Mouse (Mus musculus): ENCODE data around the gene Porcn. TPM values are rescaled to one million over a fixed set of nuclear protein-coding genes. Genes with fewer than 3 reads are reported as not detected.

The Porcn gene
- polyA plus RNA-seq, 1 experiment from 2014 or later = 9.2 TPM

GRCm38 (mm10) chrX:8167716-8168647, 38.3 kb downstream of the Porcn start:
- H3K9me3 ChIP-seq (ENCODE audit: control insufficient read depth, low read length) = no peaks in the 10 kb centered on the region
- H3K4me3 ChIP-seq (ENCODE audit: low read depth, low read length) = no peak overlapping the region
- ATAC-seq (replicated peaks; ENCODE audit: low FRiP score, low TSS enrichment, low read depth) (no peak), DNase-seq (ENCODE audit: low spot score) (no peak)
- no peaks in the 10 kb centered on the region for H3K4me1 ChIP-seq (replicated peaks; ENCODE audit: control insufficient read depth, insufficient read depth, low read length)
- 91% methylated on average over 10 of the region's 10 CpGs for WGBS
- H3K36me3 ChIP-seq (ENCODE audit: control insufficient read depth, insufficient read depth, low read length) = peaks cover 6% of the 10 kb centered on the region
- no peak overlapping the region for H3K9ac ChIP-seq (ENCODE audit: low read length)
- H3K27ac ChIP-seq (ENCODE audit: low read depth) = no peak overlapping the region
- no peaks in the 10 kb centered on the region for H3K27me3 ChIP-seq (replicated peaks; ENCODE audit: control insufficient read depth, insufficient read depth, low read length)
- no peak overlapping the region for H3K4me2 ChIP-seq (ENCODE audit: low read length)

GRCm38 (mm10) chrX:8164471-8164870, 41.9 kb downstream of the Porcn start:
- Histone ChIP-seq H3K36me3 (ENCODE audit: control insufficient read depth, insufficient read depth, low read length) (no peaks in the 10 kb centered on the region; the same call in 1 of the 2 replicates), H3K27ac (ENCODE audit: low read depth) (no peak overlapping the region), H3K4me1 (replicated peaks; ENCODE audit: control insufficient read depth, insufficient read depth, low read length) (no peaks in the 10 kb centered on the region), H3K4me3 (ENCODE audit: low read depth, low read length) (no peak overlapping the region), H3K9ac (ENCODE audit: low read length) (no peak overlapping the region), H3K27me3 (replicated peaks; ENCODE audit: control insufficient read depth, insufficient read depth, low read length) (no peaks in the 10 kb centered on the region), H3K4me2 (ENCODE audit: low read length) (no peak overlapping the region), H3K9me3 (ENCODE audit: control insufficient read depth, low read length) (no peaks in the 10 kb centered on the region)
- WGBS = 90% methylated on average over 4 of the region's 4 CpGs
- no peak for ATAC-seq (replicated peaks; ENCODE audit: low FRiP score, low TSS enrichment, low read depth)
- DNase-seq (ENCODE audit: low spot score) = no peak

- H3K36me3 ChIP-seq (ENCODE audit: control insufficient read depth, insufficient read depth, low read length) = no peaks in the 10 kb centered on the region
- H3K9ac ChIP-seq (ENCODE audit: low read length) = no peak overlapping the region
- WGBS = 82% methylated on average over 5 of the region's 5 CpGs
- H3K9me3 ChIP-seq (ENCODE audit: control insufficient read depth, low read length) = no peaks in the 10 kb centered on the region
- H3K4me1 ChIP-seq (replicated peaks; ENCODE audit: control insufficient read depth, insufficient read depth, low read length) = no peaks in the 10 kb centered on the region
- no peak overlapping the region for H3K27ac ChIP-seq (ENCODE audit: low read depth)
- H3K4me2 ChIP-seq (ENCODE audit: low read length) = no peak overlapping the region
- ATAC-seq (replicated peaks; ENCODE audit: low FRiP score, low TSS enrichment, low read depth) = no peak
- no peak for DNase-seq (ENCODE audit: low spot score)
- no peaks in the 10 kb centered on the region for H3K27me3 ChIP-seq (replicated peaks; ENCODE audit: control insufficient read depth, insufficient read depth, low read length)
- H3K4me3 ChIP-seq (ENCODE audit: low read depth, low read length) = no peak overlapping the region
Measured at GRCm38 (mm10) chrX:8163076-8163475, 43.2 kb downstream of the Porcn start.

GRCm38 (mm10) chrX:8145153-8145991, 61.0 kb downstream of the Porcn start, which contains the start of gene Rbm3:
Gene Rbm3 (minus strand): TSS chrX:8145880.
- DNase-seq (ENCODE audit: low spot score) (peak; percentile 78), ATAC-seq (replicated peaks; ENCODE audit: low FRiP score, low TSS enrichment, low read depth) (peak; percentile 95)
- peaks cover 30% of the 10 kb centered on the region for H3K36me3 ChIP-seq (ENCODE audit: control insufficient read depth, insufficient read depth, low read length)
- H3K27me3 ChIP-seq (replicated peaks; ENCODE audit: control insufficient read depth, insufficient read depth, low read length) = no peaks in the 10 kb centered on the region
- H3K9me3 ChIP-seq (ENCODE audit: control insufficient read depth, low read length) = no peaks in the 10 kb centered on the region
- peak within 1 kb of the TSS; percentile 58 for H3K4me2 ChIP-seq (ENCODE audit: low read length)
- WGBS = 21% methylated on average over 63 of the region's 65 CpGs
- peak within 1 kb of the TSS; percentile 99 for H3K27ac ChIP-seq (ENCODE audit: low read depth)
- H3K9ac ChIP-seq (ENCODE audit: low read length) = peak within 1 kb of the TSS; percentile 80
- peak within 1 kb of the TSS; percentile 54 for H3K4me3 ChIP-seq (ENCODE audit: low read depth, low read length)
- 0 out of 2 replicates have a peak, but pooled peaks cover 2% of the 10 kb centered on the region for H3K4me1 ChIP-seq (replicated peaks; ENCODE audit: control insufficient read depth, insufficient read depth, low read length)

Other genes starting within 250 kb of the Porcn start
- gene Gata1, start 228.5 kb downstream of the Porcn start, polyA plus RNA-seq (2014; fragmentation: Nextera tagmentation; extraction: Ambion mirVana) = 0.43 and 0.80 TPM in 2 replicates
- not detected in 2 replicates for gene Glod5, start 188.0 kb downstream of the Porcn start, polyA plus RNA-seq (2014; fragmentation: Nextera tagmentation; extraction: Ambion mirVana)
- gene Suv39h1, start 131.8 kb downstream of the Porcn start, polyA plus RNA-seq (2014; fragmentation: Nextera tagmentation; extraction: Ambion mirVana) = 59.7 and 61.8 TPM in 2 replicates
- 0.35 and 0.51 TPM in 2 replicates for gene Was, start 116.0 kb downstream of the Porcn start, polyA plus RNA-seq (2014; fragmentation: Nextera tagmentation; extraction: Ambion mirVana)
- 23.3 and 27.0 TPM in 2 replicates for gene Wdr13, start 73.6 kb downstream of the Porcn start, polyA plus RNA-seq (2014; fragmentation: Nextera tagmentation; extraction: Ambion mirVana)
- 537 and 553 TPM in 2 replicates for gene Rbm3, start 60.6 kb downstream of the Porcn start, polyA plus RNA-seq (2014; fragmentation: Nextera tagmentation; extraction: Ambion mirVana)
- gene Tbc1d25, start 30.3 kb downstream of the Porcn start, polyA plus RNA-seq (2014; fragmentation: Nextera tagmentation; extraction: Ambion mirVana) = 13.2 and 14.3 TPM in 2 replicates
- 59.6 and 69.7 TPM in 2 replicates for gene Ebp, start 13.0 kb downstream of the Porcn start, polyA plus RNA-seq (2014; fragmentation: Nextera tagmentation; extraction: Ambion mirVana)
- gene Ftsj1, start 45.9 kb upstream of the Porcn start, polyA plus RNA-seq (2014; fragmentation: Nextera tagmentation; extraction: Ambion mirVana) = 39.3 and 39.5 TPM in 2 replicates
- 0.94 and 9.7 TPM in 2 replicates for gene Slc38a5, start 64.6 kb upstream of the Porcn start, polyA plus RNA-seq (2014; fragmentation: Nextera tagmentation; extraction: Ambion mirVana)
- not detected in 2 replicates for gene Ssxb10, start 120.9 kb upstream of the Porcn start, polyA plus RNA-seq (2014; fragmentation: Nextera tagmentation; extraction: Ambion mirVana)
- not detected in 2 replicates for gene Ssxb9, start 160.5 kb upstream of the Porcn start, polyA plus RNA-seq (2014; fragmentation: Nextera tagmentation; extraction: Ambion mirVana)
- not detected in 2 replicates for gene Ssxb1, start 206.8 kb upstream of the Porcn start, polyA plus RNA-seq (2014; fragmentation: Nextera tagmentation; extraction: Ambion mirVana)